Mouse (Mus musculus) MEL (cell line): ENCODE data around the gene Gm45808. TPM values are rescaled to one million over a fixed set of nuclear protein-coding genes. Genes with fewer than 3 reads are reported as not detected.

Source experiments
- DNase-seq: peaks from one replicate; pipeline ENCODE4 v3.0.0; 2011; ENCODE audit warnings: low read depth, low spot score
- H3K27ac ChIP-seq: 2 replicates; pipeline ENCODE4 v1.5.1; 2012; ENCODE audit warnings: low read depth, mild to moderate bottlenecking, control low read depth, low read length, moderate library complexity; ENCODE audit not compliant: control insufficient read depth
- H3K27me3 ChIP-seq, 2 experiments: fragments of 150-350 bp in 1 of 2; sonication (generic) in 1 of 2; 2 replicates each; pipeline ENCODE4 v1.6.1; 2012; ENCODE audit warnings: low read length in 2 of 2, mild to moderate bottlenecking in 2 of 2, improper control_type of control experiment in 1 of 2, moderate library complexity in 1 of 2; ENCODE audit not compliant: insufficient read depth in 2 of 2, control insufficient read depth in 1 of 2
- H3K36me3 ChIP-seq, 2 experiments: 2 replicates each; pipeline ENCODE4 v1.6.1; 2012 to 2014; ENCODE audit warnings: low read length in 2 of 2, improper control_type of control experiment in 1 of 2, inconsistent platforms in 1 of 2, mild to moderate bottlenecking in 1 of 2; ENCODE audit not compliant: insufficient read depth in 2 of 2, control insufficient read depth in 1 of 2
- H3K4me1 ChIP-seq, 2 experiments: fragments of 150-350 bp in 1 of 2; sonication (generic) in 1 of 2; 2 replicates each; pipeline ENCODE4 v1.6.1; 2012; ENCODE audit warnings: low read length in 2 of 2, improper control_type of control experiment in 1 of 2, mild to moderate bottlenecking in 1 of 2; ENCODE audit not compliant: insufficient read depth in 2 of 2, control insufficient read depth in 1 of 2
- H3K4me3 ChIP-seq, 2 experiments: fragments of 150-350 bp in 1 of 2; sonication (generic) in 1 of 2; 2 replicates each; pipeline ENCODE4 v1.5.1; 2012; ENCODE audit warnings: low read depth in 2 of 2, low read length in 2 of 2, mild to moderate bottlenecking in 2 of 2, moderate library complexity in 2 of 2, control low read depth in 1 of 2, improper control_type of control experiment in 1 of 2; ENCODE audit not compliant: control insufficient read depth in 1 of 2, insufficient read depth in 1 of 2
- H3K79me2 ChIP-seq: 2 replicates; pipeline ENCODE4 v1.6.1; 2012; ENCODE audit warnings: mild to moderate bottlenecking, low read length, moderate library complexity; ENCODE audit not compliant: control insufficient read depth, poor library complexity, insufficient read depth
- H3K9ac ChIP-seq: 2 replicates; pipeline ENCODE4 v1.6.1; 2012; ENCODE audit warnings: low read depth, mild to moderate bottlenecking, control low read depth, low read length, moderate library complexity; ENCODE audit not compliant: control insufficient read depth, poor library complexity, severe bottlenecking
- H3K9me3 ChIP-seq: fragments of 150-350 bp; sonication (generic); replicated peaks from 2 replicates; pipeline ENCODE4 v1.6.1; 2012; ENCODE audit warnings: mild to moderate bottlenecking, low read length, improper control_type of control experiment, moderate library complexity; ENCODE audit not compliant: insufficient read depth
- BHLHE40 ChIP-seq: IDR thresholded peaks from 2 replicates; pipeline ENCODE4 v1.6.1; 2012; ENCODE audit warnings: low read depth, mild to moderate bottlenecking, inconsistent platforms, low read length, improper control_type of control experiment, borderline replicate concordance
- CHD1 ChIP-seq: IDR thresholded peaks from 2 replicates; pipeline ENCODE4 v1.6.1; 2012; ENCODE audit warnings: low read depth, mild to moderate bottlenecking, inconsistent platforms, low read length, improper control_type of control experiment
- CHD2 ChIP-seq: IDR thresholded peaks from 2 replicates; pipeline ENCODE4 v1.6.1; 2011; ENCODE audit warnings: low read length, improper control_type of control experiment
- CTCF ChIP-seq, 3 experiments: IDR thresholded peaks in 2 of 3; conservative IDR thresholded peaks in 1 of 3; 2 replicates each; pipeline ENCODE4 v1.5.1; 2011 to 2012; ENCODE audit warnings: low read length in 3 of 3, low read depth in 2 of 3, mild to moderate bottlenecking in 2 of 3, improper control_type of control experiment in 1 of 3, inconsistent platforms in 1 of 3, mixed read lengths in 1 of 3, moderate library complexity in 1 of 3; ENCODE audit not compliant: control insufficient read depth in 1 of 3, insufficient read depth in 1 of 3, poor library complexity in 1 of 3, severe bottlenecking in 1 of 3
- E2F4 ChIP-seq: IDR thresholded peaks from 2 replicates; pipeline ENCODE4 v1.6.1; 2011; ENCODE audit warnings: low read depth, low read length, improper control_type of control experiment, borderline replicate concordance
- ELF1 ChIP-seq: IDR thresholded peaks from 2 replicates; pipeline ENCODE4 v1.6.1; 2014; ENCODE audit warnings: low read depth, mild to moderate bottlenecking, inconsistent platforms, low read length, improper control_type of control experiment, moderate library complexity
- EP300 ChIP-seq, 2 experiments: IDR thresholded peaks; 2 replicates each; pipeline ENCODE4 v1.6.1; 2011; ENCODE audit warnings: improper control_type of control experiment in 2 of 2, low read length in 2 of 2, low read depth in 1 of 2, mild to moderate bottlenecking in 1 of 2
- ETS1 ChIP-seq: IDR thresholded peaks from 2 replicates; pipeline ENCODE4 v1.6.1; 2012; ENCODE audit warnings: low read depth, mild to moderate bottlenecking, inconsistent platforms, low read length, improper control_type of control experiment, moderate library complexity
- GABPA ChIP-seq: IDR thresholded peaks from 2 replicates; pipeline ENCODE4 v1.6.1; 2012; ENCODE audit warnings: low read depth, mild to moderate bottlenecking, inconsistent platforms, low read length, improper control_type of control experiment, moderate library complexity
- GATA1 ChIP-seq: IDR thresholded peaks from 2 replicates; pipeline ENCODE4 v1.6.1; 2011; ENCODE audit warnings: low read depth, low read length, improper control_type of control experiment
- HCFC1 ChIP-seq: IDR thresholded peaks from 2 replicates; pipeline ENCODE4 v1.6.1; 2012; ENCODE audit warnings: low read depth, mild to moderate bottlenecking, inconsistent platforms, low read length, improper control_type of control experiment, moderate library complexity
- JUND ChIP-seq: IDR thresholded peaks from 2 replicates; pipeline ENCODE4 v1.6.1; 2011; ENCODE audit warnings: low read depth, mild to moderate bottlenecking, improper control_type of control experiment, low read length
- KAT2A ChIP-seq: conservative IDR thresholded peaks from 2 replicates; pipeline ENCODE4 v1.6.1; 2012; ENCODE audit warnings: low read depth, low read length, improper control_type of control experiment, inconsistent platforms
- MAFK ChIP-seq: IDR thresholded peaks from 2 replicates; pipeline ENCODE4 v1.6.1; 2011; ENCODE audit warnings: low read depth, mild to moderate bottlenecking, low read length, improper control_type of control experiment, borderline replicate concordance
- MAX ChIP-seq: IDR thresholded peaks from 2 replicates; pipeline ENCODE4 v1.6.1; 2011; ENCODE audit warnings: low read length, improper control_type of control experiment
- MAZ ChIP-seq: IDR thresholded peaks from 2 replicates; pipeline ENCODE4 v1.6.1; 2012; ENCODE audit warnings: low read depth, mild to moderate bottlenecking, inconsistent platforms, low read length, improper control_type of control experiment
- MEF2A ChIP-seq: IDR thresholded peaks from 2 replicates; pipeline ENCODE4 v1.6.1; 2014; ENCODE audit warnings: low read depth, mild to moderate bottlenecking, inconsistent platforms, low read length, improper control_type of control experiment; ENCODE audit not compliant: poor library complexity, insufficient replicate concordance, severe bottlenecking; ENCODE audit errors: extremely low read depth
- MXI1 ChIP-seq: IDR thresholded peaks from 2 replicates; pipeline ENCODE4 v1.6.1; 2011; ENCODE audit warnings: mild to moderate bottlenecking, low read depth, low read length, improper control_type of control experiment
- MYB ChIP-seq: IDR thresholded peaks from 2 replicates; pipeline ENCODE4 v1.6.1; 2011; ENCODE audit warnings: mild to moderate bottlenecking, low read depth, low read length, improper control_type of control experiment
- MYC ChIP-seq: IDR thresholded peaks from 2 replicates; pipeline ENCODE4 v1.6.1; 2011; ENCODE audit warnings: low read depth, mild to moderate bottlenecking, low read length, improper control_type of control experiment, moderate library complexity
- NELFE ChIP-seq: IDR thresholded peaks from 2 replicates; pipeline ENCODE4 v1.6.1; 2011; ENCODE audit warnings: low read depth, low read length, improper control_type of control experiment
- POLR2A ChIP-seq, 2 experiments: IDR thresholded peaks; 2 replicates each; pipeline ENCODE4 v1.6.1; 2011 to 2012; ENCODE audit warnings: low read length in 2 of 2, mild to moderate bottlenecking in 2 of 2, control low read depth in 1 of 2, improper control_type of control experiment in 1 of 2, low read depth in 1 of 2, moderate library complexity in 1 of 2; ENCODE audit not compliant: control insufficient read depth in 1 of 2, insufficient read depth in 1 of 2, poor library complexity in 1 of 2
- POLR2AphosphoS2 ChIP-seq: IDR thresholded peaks from 2 replicates; pipeline ENCODE4 v1.6.1; 2011; ENCODE audit warnings: low read length, improper control_type of control experiment
- POLR2AphosphoS5 ChIP-seq: IDR thresholded peaks from 2 replicates; pipeline ENCODE4 v1.6.1; 2012; ENCODE audit warnings: low read depth, borderline replicate concordance, mild to moderate bottlenecking, inconsistent platforms, low read length, moderate library complexity, mixed read lengths
- RAD21 ChIP-seq: IDR thresholded peaks from 2 replicates; pipeline ENCODE4 v1.6.1; 2011; ENCODE audit warnings: mild to moderate bottlenecking, low read depth, low read length, improper control_type of control experiment
- SIN3A ChIP-seq: IDR thresholded peaks from 2 replicates; pipeline ENCODE4 v1.6.1; 2012; ENCODE audit warnings: low read length, improper control_type of control experiment, inconsistent platforms
- SMC3 ChIP-seq: IDR thresholded peaks from 2 replicates; pipeline ENCODE4 v1.6.1; 2011; ENCODE audit warnings: low read depth, low read length, improper control_type of control experiment
- TAL1 ChIP-seq: IDR thresholded peaks from 2 replicates; pipeline ENCODE4 v1.6.1; 2012; ENCODE audit warnings: mild to moderate bottlenecking, inconsistent platforms, low read length, moderate library complexity, mixed read lengths
- TBP ChIP-seq: IDR thresholded peaks from 2 replicates; pipeline ENCODE4 v1.8.0; 2011; ENCODE audit warnings: low read depth, low read length, improper control_type of control experiment
- TCF12 ChIP-seq: IDR thresholded peaks from 2 replicates; pipeline ENCODE4 v1.6.1; 2014; ENCODE audit warnings: low read depth, mild to moderate bottlenecking, inconsistent platforms, low read length, improper control_type of control experiment, moderate library complexity
- UBTF ChIP-seq: IDR thresholded peaks from 2 replicates; pipeline ENCODE4 v1.6.1; 2012; ENCODE audit warnings: low read depth, mild to moderate bottlenecking, inconsistent platforms, low read length, improper control_type of control experiment, moderate library complexity, borderline replicate concordance; ENCODE audit not compliant: insufficient read depth
- USF1 ChIP-seq: IDR thresholded peaks from 2 replicates; pipeline ENCODE4 v1.6.1; 2014; ENCODE audit warnings: low read depth, mild to moderate bottlenecking, inconsistent platforms, low read length, improper control_type of control experiment, moderate library complexity
- USF2 ChIP-seq, 2 experiments: IDR thresholded peaks; 2 replicates each; pipeline ENCODE4 v1.6.1; 2011 to 2012; ENCODE audit warnings: improper control_type of control experiment in 2 of 2, low read length in 2 of 2, borderline replicate concordance in 1 of 2, inconsistent platforms in 1 of 2, low read depth in 1 of 2, mild to moderate bottlenecking in 1 of 2; ENCODE audit not compliant: insufficient read depth in 1 of 2
- ZC3H11A ChIP-seq: IDR thresholded peaks from 2 replicates; pipeline ENCODE4 v1.6.1; 2012; ENCODE audit warnings: low read depth, mild to moderate bottlenecking, inconsistent platforms, low read length, improper control_type of control experiment
- ZKSCAN1 ChIP-seq: IDR thresholded peaks from 2 replicates; pipeline ENCODE4 v1.6.1; 2012; ENCODE audit warnings: low read depth, mild to moderate bottlenecking, inconsistent platforms, low read length, improper control_type of control experiment, moderate library complexity
- ZMIZ1 ChIP-seq: IDR thresholded peaks from 2 replicates; pipeline ENCODE4 v1.6.1; 2012; ENCODE audit warnings: low read depth, mild to moderate bottlenecking, inconsistent platforms, low read length, improper control_type of control experiment, moderate library complexity
- ZNF384 ChIP-seq: IDR thresholded peaks from 2 replicates; pipeline ENCODE4 v1.6.1; 2012; ENCODE audit warnings: low read depth, mild to moderate bottlenecking, inconsistent platforms, low read length, improper control_type of control experiment
- polyA plus RNA-seq, 2 experiments: library from polyadenylated mRNA; stranded (reverse) in 1 of 2; unstranded in 1 of 2; fragments of >175 nt in 1 of 2; fragments of >200 nt in 1 of 2; gene quantifications; 2 replicates each; pipeline versions ENCODE4 v1.2.1 to v1.2.4; 2012; ENCODE audit warnings: low replicate concordance in 2 of 2, low read depth in 1 of 2; ENCODE audit not compliant: insufficient read length in 2 of 2, insufficient read depth in 1 of 2, missing spikeins in 1 of 2
- total RNA-seq: library from RNA; depleted of rRNA; stranded (reverse); fragments of 300-350 nt; gene quantifications from 2 replicates; pipeline ENCODE4 v1.2.3, GENCODE M21; 2012

Gm45808 gene
- total and polyA plus RNA-seq, 3 experiments, result not detected

GRCm38 (mm10) chr7:45521728-45522184, 35.1 kb upstream of the Gm45808 start:
- Histone ChIP-seq H3K9ac (peak overlapping the region; percentile 86), H3K4me3 (peak overlapping the region; percentile 73 to 79), H3K36me3 (peaks cover 0 to 26% of the 10 kb centered on the region in 2 experiments; a peak in 2 of 4 replicates), H3K9me3 (no peaks in the 10 kb centered on the region), H3K27me3 (no peaks in the 10 kb centered on the region), H3K4me1 (peaks cover 4 to 12% of the 10 kb centered on the region in 2 experiments; a peak in 3 of 4 replicates), H3K79me2 (peaks cover 27% of the 10 kb centered on the region), H3K27ac (peak overlapping the region; percentile 88)
- DNase-seq, result peak; percentile 96
- no peak for TF ChIP-seq ZMIZ1
- no peak for TF ChIP-seq TAL1
- TF ChIP-seq POLR2A (IDR thresholded peaks at IDR 0.05; ENCODE audit: control insufficient read depth in 1 of 2, insufficient read depth in 1 of 2, low read depth in 1 of 2, low read length in 2 of 2, poor library complexity in 1 of 2), result peak in 1 of 2 experiments; percentile 72; a peak in 2 of 4 replicates
- peak; percentile 83 for TF ChIP-seq SIN3A
- peak; percentile 67; the same call in 1 of the 2 replicates for TF ChIP-seq ETS1
- TF ChIP-seq KAT2A, result peak; percentile 89
- peak; percentile 90 for TF ChIP-seq BHLHE40
- no peak for TF ChIP-seq MEF2A
- TF ChIP-seq MAZ, result peak; percentile 81; the same call in 1 of the 2 replicates
- TF ChIP-seq ZC3H11A, result no peak
- no peak for TF ChIP-seq MAFK
- TF ChIP-seq UBTF, result no peak
- no peak; the same call in 1 of the 2 replicates for TF ChIP-seq MYC
- no peak for TF ChIP-seq USF2 (IDR thresholded peaks at IDR 0.05; ENCODE audit: borderline replicate concordance in 1 of 2, insufficient read depth in 1 of 2, low read depth in 1 of 2, low read length in 2 of 2)
- TF ChIP-seq MYB, result no peak
- peak; percentile 98 for TF ChIP-seq HCFC1
- TF ChIP-seq POLR2AphosphoS5, result no peak
- no peak for TF ChIP-seq E2F4
- no peak for TF ChIP-seq MAX
- no peak for TF ChIP-seq GATA1
- peak; percentile 81 for TF ChIP-seq CHD2
- peak in 1 of 2 experiments; percentile 22; a peak in 1 of 4 replicates for TF ChIP-seq EP300 (IDR thresholded peaks at IDR 0.05; ENCODE audit: low read depth in 1 of 2, low read length in 2 of 2)
- TF ChIP-seq CHD1, result no peak
- 0 out of 2 replicates have a peak, but pooled peaks have one; percentile 8 for TF ChIP-seq SMC3
- peak; percentile 78 for TF ChIP-seq ELF1
- TF ChIP-seq TCF12, result peak; percentile 25; the same call in 1 of the 2 replicates
- peak in 1 of 3 experiments; percentile 13; a peak in 3 of 6 replicates for TF ChIP-seq CTCF (IDR thresholded peaks at IDR 0.05 in 2 of 3, conservative IDR thresholded peaks at IDR 0.05 in 1 of 3; ENCODE audit: control insufficient read depth in 1 of 3, insufficient read depth in 1 of 3, low read depth in 2 of 3, low read length in 3 of 3, poor library complexity in 1 of 3, severe bottlenecking in 1 of 3)
- TF ChIP-seq GABPA, result no peak
- peak; percentile 63; the same call in 1 of the 2 replicates for TF ChIP-seq TBP
- no peak for TF ChIP-seq ZNF384
- TF ChIP-seq POLR2AphosphoS2, result no peak
- TF ChIP-seq ZKSCAN1, result no peak
- peak; percentile 39; the same call in 1 of the 2 replicates for TF ChIP-seq MXI1
- no peak for TF ChIP-seq JUND
- TF ChIP-seq RAD21, result no peak
- TF ChIP-seq NELFE, result peak; percentile 51; the same call in 1 of the 2 replicates
- TF ChIP-seq USF1, result no peak
